Mouse (Mus musculus): ENCODE data around the gene Smtnl2. TPM values are rescaled to one million over a fixed set of nuclear protein-coding genes. Genes with fewer than 3 reads are reported as not detected.

Gene Smtnl2
- polyA plus RNA-seq, 1 experiment, result 3.4 TPM

GRCm38 (mm10) chr11:72421518-72422278, 10.2 kb upstream of the Smtnl2 start:
- no peak for DNase-seq (ENCODE audit: low read depth)
- TF ChIP-seq CTCF (IDR thresholded peaks at IDR 0.05; ENCODE audit: borderline replicate concordance, extremely low read depth, insufficient read depth, insufficient read length) (no peak), POLR2A (IDR thresholded peaks at IDR 0.05; ENCODE audit: borderline replicate concordance, extremely low read depth, insufficient read depth, insufficient read length, poor library complexity, severe bottlenecking) (no peak)

GRCm38 (mm10) chr11:72420460-72421122, 9.1 kb upstream of the Smtnl2 start:
- no peak for DNase-seq (ENCODE audit: low read depth)
- TF ChIP-seq POLR2A (IDR thresholded peaks at IDR 0.05; ENCODE audit: borderline replicate concordance, extremely low read depth, insufficient read depth, insufficient read length, poor library complexity, severe bottlenecking) (no peak), CTCF (IDR thresholded peaks at IDR 0.05; ENCODE audit: borderline replicate concordance, extremely low read depth, insufficient read depth, insufficient read length) (no peak)

- TF ChIP-seq POLR2A (IDR thresholded peaks at IDR 0.05; ENCODE audit: borderline replicate concordance, extremely low read depth, insufficient read depth, insufficient read length, poor library complexity, severe bottlenecking) (no peak), CTCF (IDR thresholded peaks at IDR 0.05; ENCODE audit: borderline replicate concordance, extremely low read depth, insufficient read depth, insufficient read length) (no peak)
- DNase-seq (ENCODE audit: low read depth), result no peak
Observed at GRCm38 (mm10) chr11:72419006-72419405, 7.5 kb upstream of the Smtnl2 start.

GRCm38 (mm10) chr11:72418227-72418626, 6.7 kb upstream of the Smtnl2 start:
- DNase-seq (ENCODE audit: low read depth), result no peak

GRCm38 (mm10) chr11:72417376-72417775, 5.9 kb upstream of the Smtnl2 start:
- no peak for TF ChIP-seq POLR2A (IDR thresholded peaks at IDR 0.05; ENCODE audit: borderline replicate concordance, extremely low read depth, insufficient read depth, insufficient read length, poor library complexity, severe bottlenecking)
- no peak for TF ChIP-seq CTCF (IDR thresholded peaks at IDR 0.05; ENCODE audit: borderline replicate concordance, extremely low read depth, insufficient read depth, insufficient read length)
- DNase-seq (ENCODE audit: low read depth), result no peak

More at GRCm38 (mm10) chr11:72418227-72418626, 6.7 kb upstream of the Smtnl2 start:
- TF ChIP-seq POLR2A (IDR thresholded peaks at IDR 0.05; ENCODE audit: borderline replicate concordance, extremely low read depth, insufficient read depth, insufficient read length, poor library complexity, severe bottlenecking) (no peak), CTCF (IDR thresholded peaks at IDR 0.05; ENCODE audit: borderline replicate concordance, extremely low read depth, insufficient read depth, insufficient read length) (no peak)

- DNase-seq (ENCODE audit: low read depth), result no peak
- TF ChIP-seq POLR2A (IDR thresholded peaks at IDR 0.05; ENCODE audit: borderline replicate concordance, extremely low read depth, insufficient read depth, insufficient read length, poor library complexity, severe bottlenecking), result no peak
- TF ChIP-seq CTCF (IDR thresholded peaks at IDR 0.05; ENCODE audit: borderline replicate concordance, extremely low read depth, insufficient read depth, insufficient read length), result no peak
Observed at GRCm38 (mm10) chr11:72416666-72417065, 5.2 kb upstream of the Smtnl2 start.

GRCm38 (mm10) chr11:72415155-72415554, 3.6 kb upstream of the Smtnl2 start:
- no peak for TF ChIP-seq CTCF (IDR thresholded peaks at IDR 0.05; ENCODE audit: borderline replicate concordance, extremely low read depth, insufficient read depth, insufficient read length)
- no peak for TF ChIP-seq POLR2A (IDR thresholded peaks at IDR 0.05; ENCODE audit: borderline replicate concordance, extremely low read depth, insufficient read depth, insufficient read length, poor library complexity, severe bottlenecking)
- DNase-seq (ENCODE audit: low read depth), result no peak

GRCm38 (mm10) chr11:72413601-72414190, 2.2 kb upstream of the Smtnl2 start:
- no peak for DNase-seq (ENCODE audit: low read depth)
- TF ChIP-seq CTCF (IDR thresholded peaks at IDR 0.05; ENCODE audit: borderline replicate concordance, extremely low read depth, insufficient read depth, insufficient read length) (no peak), POLR2A (IDR thresholded peaks at IDR 0.05; ENCODE audit: borderline replicate concordance, extremely low read depth, insufficient read depth, insufficient read length, poor library complexity, severe bottlenecking) (no peak)

GRCm38 (mm10) chr11:72413016-72413415, 1.5 kb upstream of the Smtnl2 start:
- no peak for TF ChIP-seq POLR2A (IDR thresholded peaks at IDR 0.05; ENCODE audit: borderline replicate concordance, extremely low read depth, insufficient read depth, insufficient read length, poor library complexity, severe bottlenecking)
- TF ChIP-seq CTCF (IDR thresholded peaks at IDR 0.05; ENCODE audit: borderline replicate concordance, extremely low read depth, insufficient read depth, insufficient read length), result no peak
- no peak for DNase-seq (ENCODE audit: low read depth)

- TF ChIP-seq POLR2A (IDR thresholded peaks at IDR 0.05; ENCODE audit: borderline replicate concordance, extremely low read depth, insufficient read depth, insufficient read length, poor library complexity, severe bottlenecking) (no peak), CTCF (IDR thresholded peaks at IDR 0.05; ENCODE audit: borderline replicate concordance, extremely low read depth, insufficient read depth, insufficient read length) (no peak)
Observed at GRCm38 (mm10) chr11:72411945-72412344, 432 bp upstream of the Smtnl2 start.

GRCm38 (mm10) chr11:72410521-72411092, 906 bp downstream of the Smtnl2 start:
- DNase-seq (ENCODE audit: low read depth), result no peak
- TF ChIP-seq CTCF (IDR thresholded peaks at IDR 0.05; ENCODE audit: borderline replicate concordance, extremely low read depth, insufficient read depth, insufficient read length) (peak; percentile 45; the same call in 1 of the 2 replicates), POLR2A (IDR thresholded peaks at IDR 0.05; ENCODE audit: borderline replicate concordance, extremely low read depth, insufficient read depth, insufficient read length, poor library complexity, severe bottlenecking) (no peak)

More at GRCm38 (mm10) chr11:72411945-72412344, 432 bp upstream of the Smtnl2 start:
- DNase-seq (ENCODE audit: low read depth), result no peak
